Mouse (Mus musculus) frontal cortex, postnatal 25 days (tissue): ENCODE results near the gene Otub1.

Source experiments
- DNase-seq, 2 experiments: peaks; one replicate each; pipeline ENCODE4 v3.0.0; 2022; ENCODE audit warnings: low spot score in 2 of 2

The Otub1 gene

DNA sequence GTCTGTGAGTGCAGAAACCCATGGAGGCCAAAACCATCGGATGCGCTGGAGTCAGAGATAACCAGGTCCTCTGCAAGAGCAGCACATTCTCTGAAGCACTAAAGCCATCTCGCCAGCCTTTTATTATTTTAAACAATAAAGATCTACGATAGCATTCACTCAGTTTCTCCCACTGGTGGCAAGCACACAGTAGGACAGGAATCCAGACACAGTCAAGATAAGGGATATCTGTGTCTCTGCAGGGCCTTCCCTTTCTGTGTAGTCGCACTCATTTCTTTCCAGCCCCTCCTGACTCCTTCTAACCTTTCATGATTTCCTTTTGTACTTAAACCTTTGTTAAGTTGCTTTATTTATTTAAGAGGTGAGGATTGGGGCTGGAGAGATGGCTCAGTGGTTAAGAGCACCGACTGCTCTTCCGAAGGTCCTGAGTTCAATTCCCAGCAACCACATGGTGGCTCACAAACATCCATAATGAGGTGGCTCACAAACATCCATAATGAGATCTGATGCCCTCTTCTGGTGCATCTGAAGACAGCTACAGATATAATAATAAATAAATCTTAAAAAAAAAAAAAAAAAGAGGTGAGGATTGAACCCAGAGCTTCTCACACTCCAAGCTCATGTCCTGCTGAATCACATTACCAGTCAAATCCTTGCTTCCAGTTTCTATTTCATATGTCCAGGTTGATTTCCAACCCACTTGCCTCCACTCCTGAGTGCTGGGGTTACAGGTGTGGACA, 4.0 kb upstream of the Otub1 start:
- DNase-seq, result no peak

DNA sequence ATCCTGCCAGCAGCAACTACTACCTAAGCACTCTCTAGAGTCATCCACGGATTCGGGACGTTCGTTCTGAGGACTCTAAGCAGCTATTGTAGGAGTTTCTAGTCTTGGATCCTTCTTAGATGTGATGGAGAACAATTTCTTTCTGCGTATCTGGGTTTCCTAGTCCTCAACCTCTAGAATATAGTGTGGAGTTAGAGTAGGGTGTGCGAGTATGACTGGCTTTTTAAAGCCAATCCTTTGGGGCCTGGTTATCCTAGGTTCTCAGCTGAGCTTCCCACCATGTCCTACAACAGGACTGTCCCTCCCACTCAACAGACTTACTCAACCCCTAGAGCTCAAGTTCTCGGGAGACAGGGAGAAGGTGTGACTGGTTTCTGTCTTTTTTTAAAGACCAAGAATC, 790 bp downstream of the Otub1 start:
- no peak for DNase-seq

DNA sequence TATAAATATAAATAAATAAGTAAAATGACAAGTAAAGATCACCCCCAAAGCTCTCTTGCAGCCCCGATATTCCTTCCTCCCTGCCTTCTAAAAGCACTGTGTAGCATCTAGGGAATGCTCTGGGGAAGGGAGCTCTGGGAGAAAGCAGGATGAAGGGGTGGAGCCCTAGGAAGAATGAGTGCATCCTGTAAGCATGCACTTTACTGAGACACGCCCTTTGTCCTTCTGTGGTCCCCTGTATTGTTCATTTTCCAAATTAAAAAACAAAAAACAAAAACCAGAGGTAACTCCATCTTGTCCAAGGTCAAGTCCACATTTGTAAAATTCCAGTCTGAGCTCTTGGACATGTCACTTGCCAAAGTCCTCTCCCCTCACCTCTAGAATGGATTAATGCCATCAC, 1.2 kb downstream of the Otub1 start:
- DNase-seq, result no peak

DNA sequence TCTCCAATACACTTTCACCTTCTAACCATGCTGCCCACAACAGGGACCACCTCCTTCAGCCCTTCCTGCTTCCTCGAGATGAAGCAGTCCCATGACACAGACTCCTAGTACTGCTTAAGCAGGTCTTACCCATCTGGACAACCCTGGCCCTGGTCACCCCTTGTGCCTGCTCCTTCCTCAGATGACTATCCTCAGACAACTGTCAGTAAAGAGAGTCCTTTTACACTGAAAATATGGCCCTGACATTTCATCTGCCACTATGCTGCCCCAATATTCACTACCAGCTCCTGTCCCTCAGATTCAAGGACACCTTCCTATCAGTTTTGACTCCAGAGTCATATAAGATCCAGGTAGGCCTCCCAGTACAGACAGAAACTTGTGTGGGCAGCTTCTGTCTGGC, 5.7 kb downstream of the Otub1 start:
- DNase-seq, result no peak

DNA sequence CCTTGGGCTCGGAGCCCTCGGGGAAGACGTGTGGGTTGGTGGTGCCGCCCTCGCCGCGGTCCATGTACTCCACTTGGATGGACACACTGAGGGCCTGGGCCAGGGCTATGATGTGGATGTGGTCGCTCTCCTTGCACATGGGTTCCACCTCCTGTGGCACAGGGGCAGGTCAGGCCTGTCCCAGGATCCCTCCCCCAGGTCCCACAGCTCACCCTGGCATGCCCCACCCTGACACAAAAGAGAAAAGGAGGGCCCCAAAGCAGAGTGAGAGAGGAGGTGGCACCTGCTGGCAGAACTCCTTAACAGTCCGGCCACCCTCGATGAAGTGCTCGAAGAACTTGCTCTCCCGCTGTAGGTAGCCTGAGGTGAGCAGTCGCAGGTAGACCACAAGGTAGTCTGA, 7.0 kb downstream of the Otub1 start:
- DNase-seq, result no peak

DNA sequence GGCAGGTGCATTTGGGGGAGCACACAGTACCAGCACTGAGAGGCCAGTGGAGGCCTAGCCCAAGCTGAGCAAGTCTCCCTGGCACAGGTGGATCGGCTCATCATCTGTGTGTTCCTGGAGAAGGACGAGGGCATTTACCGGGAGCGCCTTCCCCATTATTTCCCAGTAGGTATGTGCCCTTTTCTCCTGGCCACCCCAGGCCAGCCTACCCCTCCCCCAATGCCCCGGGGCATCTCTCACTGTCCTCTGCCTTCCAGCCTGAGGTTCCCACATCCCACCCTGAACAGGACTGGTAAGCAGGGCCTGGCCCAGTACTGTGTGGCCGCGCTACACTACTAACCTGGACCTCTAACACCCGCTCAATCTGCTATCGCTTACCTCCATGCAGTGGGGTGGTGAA, 8.7 kb downstream of the Otub1 start:
- DNase-seq, result no peak

DNA sequence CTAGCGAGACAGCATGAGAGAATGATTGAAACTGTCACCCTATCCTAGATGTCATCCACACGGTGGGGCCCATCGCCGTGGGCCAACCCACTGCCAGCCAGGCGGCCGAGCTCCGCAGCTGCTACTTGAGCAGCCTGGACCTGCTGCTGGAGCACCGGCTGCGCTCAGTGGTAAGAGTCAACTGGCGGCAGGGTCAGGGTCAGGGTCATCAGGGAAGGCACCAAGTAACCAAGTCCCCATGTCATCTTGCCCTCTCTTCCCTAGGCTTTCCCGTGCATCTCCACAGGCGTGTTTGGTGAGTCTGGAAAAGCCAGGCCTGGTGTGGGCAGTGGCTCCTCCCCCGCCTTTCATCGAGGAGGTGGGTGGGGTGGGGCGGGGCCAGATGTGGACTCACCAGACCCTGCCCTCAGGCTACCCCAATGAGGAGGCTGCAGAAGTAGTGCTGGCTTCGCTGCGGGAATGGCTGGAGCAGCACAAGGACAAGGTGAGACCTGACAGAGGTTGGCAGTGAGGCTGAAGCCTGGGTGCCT, 9.3 kb downstream of the Otub1 start:
- DNase-seq, result no peak

DNA sequence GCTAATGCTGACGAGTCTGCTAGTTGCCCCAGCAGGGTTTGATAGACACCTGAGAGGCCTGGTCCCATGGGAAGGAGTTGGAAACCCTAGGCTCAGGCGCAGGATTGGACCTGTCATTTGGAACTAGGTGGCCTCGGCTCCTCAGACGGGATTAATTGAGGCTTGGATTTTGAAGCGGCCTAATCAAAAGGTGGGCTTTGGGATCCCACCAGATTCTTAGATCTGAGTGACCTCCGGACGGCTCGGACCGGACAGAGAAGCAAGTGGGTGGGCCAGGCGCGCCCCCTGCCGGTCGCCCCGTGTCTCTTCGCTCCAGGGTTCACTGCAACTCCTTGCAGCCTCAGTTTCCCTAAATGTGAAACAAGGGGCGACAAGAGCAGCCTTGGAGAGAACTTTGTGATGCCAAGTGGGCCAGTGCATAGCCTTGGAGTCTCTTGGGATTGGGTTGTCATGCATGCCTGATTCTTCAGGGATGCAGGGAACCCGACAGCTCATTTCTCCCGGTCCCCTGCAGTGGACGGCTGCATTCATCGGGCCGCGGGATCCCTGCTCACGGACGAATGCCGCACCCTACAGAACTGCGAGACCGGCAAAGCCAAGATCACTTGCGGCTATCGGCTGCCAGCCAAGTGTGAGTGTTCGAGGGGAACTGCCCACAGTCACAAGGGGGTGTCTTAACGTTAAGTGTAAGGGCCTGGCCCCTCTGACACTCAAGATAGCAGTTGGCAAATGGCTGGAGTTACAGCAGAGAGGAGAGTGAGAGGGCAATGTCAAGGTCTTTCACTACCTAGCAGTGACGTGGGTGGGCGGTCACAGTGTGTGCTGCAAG, 10.0 kb downstream of the Otub1 start:
- peak in 1 of 2 experiments; percentile 49 for DNase-seq

DNA sequence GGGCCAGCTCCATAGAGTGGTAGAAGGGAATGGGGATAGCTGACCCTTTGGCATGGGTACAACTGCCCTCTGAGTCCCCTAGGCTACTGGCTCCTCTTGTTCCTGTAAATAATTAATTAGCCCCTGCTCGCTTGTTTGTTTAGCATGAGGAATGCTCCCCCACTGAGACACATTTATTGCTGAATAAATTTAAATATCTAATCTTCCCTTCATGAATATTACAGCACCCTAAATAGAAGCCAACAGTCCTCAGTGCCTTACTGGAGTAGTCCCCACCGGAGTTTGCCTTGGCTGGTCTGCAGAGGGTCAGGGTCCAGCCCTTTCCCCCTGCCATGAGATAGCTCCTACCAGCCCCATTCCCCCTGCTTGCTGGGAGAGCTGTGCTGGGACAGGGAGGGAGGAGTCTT, 13.6 kb downstream of the Otub1 start:
- DNase-seq, result no peak

DNA sequence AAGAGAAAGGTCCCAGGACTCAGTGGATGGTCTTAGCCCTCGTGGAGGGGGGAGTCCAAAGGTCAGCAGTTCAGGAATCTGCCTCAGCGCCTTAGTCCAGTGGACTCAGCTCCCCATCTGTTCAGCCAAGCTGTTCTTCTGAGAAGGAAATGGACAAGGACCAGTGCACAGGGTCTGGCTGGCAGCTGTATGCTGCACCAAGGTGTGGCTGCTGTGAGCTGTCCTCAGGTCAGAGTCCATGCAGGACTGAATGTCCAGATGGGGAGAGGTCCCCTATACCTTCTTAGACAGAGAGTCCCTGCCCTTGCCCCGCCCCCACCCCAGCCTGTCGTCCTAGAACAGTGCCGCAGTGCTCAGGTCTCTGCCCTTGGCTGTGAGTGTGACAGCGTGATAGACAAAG, 14.5 kb downstream of the Otub1 start:
- no peak for DNase-seq

DNA sequence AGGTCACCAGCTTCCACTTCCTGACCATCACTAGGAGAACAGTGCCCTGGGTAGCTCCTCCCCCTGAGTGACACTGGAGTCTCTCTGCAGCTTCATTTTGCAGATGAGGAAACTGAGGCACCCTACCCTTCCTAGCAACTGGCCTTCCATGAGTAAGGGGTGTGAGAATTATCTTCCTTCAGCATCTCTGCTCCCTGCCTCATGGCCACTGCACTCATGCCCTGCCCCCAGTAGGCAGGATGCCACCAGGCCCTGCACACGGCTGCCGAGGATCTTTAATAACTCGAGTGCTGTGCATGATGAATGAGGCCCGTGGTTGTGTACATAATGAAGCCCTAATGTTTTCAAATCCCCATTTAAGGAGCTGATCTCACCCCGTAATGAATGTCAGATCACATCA, 15.1 kb downstream of the Otub1 start:
- no peak for DNase-seq

DNA sequence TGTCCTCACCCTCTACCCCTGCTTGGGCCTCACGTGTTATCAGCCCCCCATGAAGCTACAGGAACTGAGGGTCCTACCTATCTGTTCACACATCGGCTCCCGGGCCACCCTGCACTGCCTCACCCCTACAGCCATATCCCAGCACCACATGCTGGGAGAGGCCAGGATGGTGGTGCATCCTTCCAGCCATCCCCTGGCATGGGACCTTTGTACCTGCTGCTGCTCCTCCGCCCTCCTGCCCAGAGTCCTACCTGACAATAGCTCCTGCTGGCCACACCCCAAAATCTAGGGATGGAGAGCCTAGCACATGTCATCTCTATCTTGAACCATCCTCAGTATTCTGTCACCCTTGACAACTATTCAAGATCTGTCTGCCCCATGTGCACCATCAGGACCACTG, 17.1 kb downstream of the Otub1 start:
- DNase-seq, result no peak

DNA sequence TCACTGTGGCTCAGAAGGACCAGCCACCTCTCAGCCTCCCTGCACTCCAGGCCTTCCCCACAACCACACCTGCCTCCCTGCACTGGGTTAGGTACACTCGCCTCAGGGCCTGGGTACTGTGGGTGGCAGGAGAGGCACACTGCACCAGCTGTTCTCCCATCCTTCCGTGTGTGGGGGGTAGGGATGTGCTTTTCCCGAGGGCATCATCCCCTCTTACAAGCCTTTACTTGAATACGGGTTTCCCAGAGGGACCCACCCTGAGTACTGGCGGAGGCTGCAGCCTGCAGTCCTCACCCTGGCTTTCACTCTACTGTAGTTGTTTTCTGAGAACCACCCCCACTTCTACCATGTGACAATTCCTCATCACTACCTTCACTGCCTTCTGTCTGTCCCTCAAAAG, 19.0 kb downstream of the Otub1 start:
- DNase-seq, result no peak

DNA sequence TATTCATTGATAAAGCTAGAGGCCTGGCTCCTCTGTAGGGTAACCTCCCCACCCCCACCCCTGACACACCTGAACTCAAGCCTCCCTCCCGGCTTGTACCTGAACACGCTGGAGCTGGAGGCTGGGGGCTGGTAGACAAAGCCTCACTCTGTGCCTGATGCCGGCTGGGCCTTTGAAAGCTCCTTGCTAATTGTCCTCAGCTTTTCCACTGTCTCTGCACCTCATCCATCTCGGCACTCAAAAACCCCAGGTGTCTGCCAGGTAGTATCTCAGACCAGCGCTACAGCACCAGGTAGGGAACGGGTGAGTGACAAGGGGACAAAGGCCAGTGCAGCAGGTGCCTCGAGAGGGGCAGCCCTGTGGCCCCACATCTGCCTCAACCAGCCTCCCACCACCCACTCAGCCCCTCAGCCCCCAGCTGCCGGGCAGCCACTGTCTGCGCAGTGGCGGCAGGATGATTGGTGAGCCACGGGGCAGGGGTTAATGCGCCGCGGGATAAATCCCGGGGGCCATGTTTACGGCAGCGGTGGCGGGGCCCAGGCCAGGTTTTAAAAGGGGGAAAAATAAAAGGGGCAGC, 20.3 kb downstream of the Otub1 start:
- no peak for DNase-seq

DNA sequence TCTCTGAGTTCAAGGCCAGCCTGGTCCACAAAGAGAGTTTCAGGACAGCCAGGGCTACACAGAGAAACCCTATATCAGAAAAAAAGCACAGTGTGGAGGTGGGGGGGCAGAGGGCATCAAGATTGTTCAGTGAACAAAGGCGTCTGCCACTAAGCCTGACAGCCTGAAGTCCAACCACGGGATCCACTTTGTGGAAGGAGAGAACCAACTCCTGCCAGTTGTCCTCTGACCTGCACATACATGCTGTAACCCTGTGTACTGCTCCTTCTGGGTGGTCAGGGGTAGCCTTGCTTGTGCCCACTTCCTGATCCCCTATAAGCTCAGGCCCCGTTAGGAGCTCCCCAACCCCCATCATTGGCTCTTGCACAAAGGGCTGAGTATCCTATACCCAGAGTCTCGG, 21.1 kb downstream of the Otub1 start:
- no peak for DNase-seq

DNA sequence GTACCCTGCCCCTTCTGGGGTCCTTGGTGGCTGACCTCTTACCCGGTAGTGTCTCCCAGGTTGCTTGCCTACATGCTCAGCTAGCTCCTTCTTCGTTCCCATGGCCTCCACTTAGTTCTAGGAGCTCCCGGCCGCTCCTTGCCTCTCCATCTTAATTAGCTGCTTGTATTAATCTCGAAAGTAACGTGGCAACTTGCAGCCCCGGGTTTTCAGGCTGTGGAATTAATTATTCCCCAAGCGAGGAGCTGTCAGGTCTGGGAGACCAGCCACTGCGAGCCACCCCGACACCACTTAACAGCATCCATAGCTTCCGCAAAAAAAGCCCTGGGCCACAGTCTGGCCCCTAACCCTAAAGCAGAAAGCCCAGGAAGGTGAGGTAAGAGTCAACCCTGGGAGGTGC, 22.7 kb downstream of the Otub1 start:
- DNase-seq, result no peak

DNA sequence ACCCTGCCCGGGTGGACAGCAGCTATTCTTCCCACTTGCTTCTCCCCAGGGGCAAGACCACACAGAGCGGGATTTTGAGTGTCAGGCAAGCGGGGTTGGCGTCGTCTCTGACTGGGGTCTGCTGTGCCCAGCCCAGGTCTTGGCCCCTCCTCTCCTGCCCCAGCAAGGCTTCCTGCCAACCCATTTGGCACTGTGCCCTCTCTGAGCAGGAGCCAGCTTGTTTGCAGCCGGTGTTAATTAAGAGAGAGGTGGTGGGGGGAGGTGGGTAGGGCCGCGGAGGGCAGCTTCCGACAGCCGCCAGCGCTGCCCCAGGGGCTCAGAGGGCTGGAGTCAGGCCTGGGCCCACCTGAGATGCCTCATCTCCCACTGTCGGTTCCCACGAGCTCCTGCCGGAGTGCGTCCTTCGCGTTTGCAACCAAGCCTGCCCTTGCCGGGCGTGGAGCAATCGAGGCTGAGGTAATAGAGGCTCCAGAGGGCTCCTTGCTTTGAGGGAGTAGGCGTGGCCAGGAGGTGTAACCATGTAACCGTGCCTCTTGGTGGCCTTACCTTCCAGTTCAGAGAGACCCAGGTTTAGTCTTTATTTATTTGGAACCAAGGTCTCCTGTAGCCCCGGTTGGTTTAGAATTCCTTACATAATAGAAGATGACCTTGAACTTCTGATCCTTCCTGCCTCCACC, 23.7 kb downstream of the Otub1 start:
- DNase-seq, result peak; percentile 44 to 60

DNA sequence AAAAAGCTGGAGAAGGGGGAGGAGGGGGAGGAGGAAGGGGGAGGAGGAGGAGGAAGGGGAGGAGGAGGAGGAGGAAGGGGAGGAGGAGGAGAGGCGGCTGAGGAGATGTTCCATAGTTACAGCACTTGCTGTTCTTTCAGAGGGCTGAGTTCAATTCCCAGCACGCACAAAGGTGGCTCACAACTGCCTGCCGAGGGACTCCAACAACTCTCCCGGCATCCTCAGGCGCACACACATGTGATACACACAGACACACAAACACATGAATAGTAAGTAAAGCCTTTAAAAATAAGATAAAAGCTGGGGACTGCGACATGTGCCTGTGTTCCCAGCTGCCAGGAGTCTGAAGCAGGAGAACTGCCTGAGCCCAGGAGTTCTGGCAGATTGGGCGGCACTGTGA, 24.6 kb downstream of the Otub1 start:
- no peak for DNase-seq

DNA sequence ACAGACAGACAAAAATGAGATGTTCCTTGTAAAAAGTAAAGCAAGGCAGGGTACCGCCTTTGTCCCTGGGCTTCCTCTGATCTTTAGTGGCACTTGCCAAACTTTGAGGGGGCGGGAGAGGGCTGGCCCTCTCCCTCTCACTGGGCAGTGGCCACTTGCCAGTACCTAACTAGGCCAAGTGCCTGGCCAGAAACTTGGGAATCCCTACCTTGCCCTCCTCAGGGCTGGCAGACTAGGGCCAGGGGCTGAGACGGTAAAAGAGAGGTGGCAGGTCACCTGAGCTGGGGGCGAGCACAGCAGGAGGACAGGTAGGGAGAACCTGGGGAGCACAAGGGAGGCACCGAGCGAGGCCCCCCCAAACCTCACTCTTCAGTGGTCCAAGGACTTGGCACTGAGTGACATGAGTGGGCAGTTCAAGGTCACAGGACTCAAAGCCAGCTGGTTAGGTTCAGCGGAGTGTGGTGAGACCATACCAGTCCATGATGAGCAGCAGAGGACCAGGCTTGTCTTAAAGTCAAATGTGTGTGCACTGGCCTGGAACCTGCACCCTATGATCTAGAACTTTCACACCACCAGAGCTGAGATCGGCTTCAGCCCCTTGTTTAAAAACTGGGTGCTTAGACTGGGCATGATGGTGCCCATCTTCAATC, 25.2 kb downstream of the Otub1 start:
- no peak for DNase-seq

DNA sequence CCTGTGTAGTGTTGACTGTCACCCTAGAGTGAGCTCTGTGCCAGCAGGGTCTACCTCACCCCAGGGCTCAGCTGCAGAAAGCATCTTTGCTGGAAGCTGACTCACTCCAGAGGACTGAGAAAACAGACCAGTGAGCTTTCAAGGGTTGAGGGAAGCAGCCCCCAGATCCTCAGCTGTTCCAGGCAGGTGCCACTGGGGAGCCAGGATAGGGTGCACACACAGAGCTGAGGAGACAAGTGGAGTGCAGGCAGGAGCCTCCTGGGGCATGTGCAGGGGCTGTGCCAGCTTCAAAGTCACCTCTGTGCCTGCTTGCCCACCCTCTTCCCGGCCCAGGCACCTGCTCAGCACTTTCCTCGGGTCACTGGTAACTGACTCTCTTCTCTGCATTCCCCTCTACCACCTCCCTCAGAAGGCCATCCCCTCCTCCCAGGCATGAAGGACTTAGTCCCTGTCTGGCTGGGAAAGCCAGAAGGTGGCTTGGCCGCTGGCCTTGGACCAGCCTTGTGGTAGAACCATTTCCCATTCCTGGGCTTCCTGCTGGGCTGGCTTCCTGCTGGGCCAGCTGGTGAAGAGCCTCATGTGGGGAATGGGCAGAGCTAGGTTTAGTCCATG, 27.2 kb downstream of the Otub1 start:
- DNase-seq, result no peak

DNA sequence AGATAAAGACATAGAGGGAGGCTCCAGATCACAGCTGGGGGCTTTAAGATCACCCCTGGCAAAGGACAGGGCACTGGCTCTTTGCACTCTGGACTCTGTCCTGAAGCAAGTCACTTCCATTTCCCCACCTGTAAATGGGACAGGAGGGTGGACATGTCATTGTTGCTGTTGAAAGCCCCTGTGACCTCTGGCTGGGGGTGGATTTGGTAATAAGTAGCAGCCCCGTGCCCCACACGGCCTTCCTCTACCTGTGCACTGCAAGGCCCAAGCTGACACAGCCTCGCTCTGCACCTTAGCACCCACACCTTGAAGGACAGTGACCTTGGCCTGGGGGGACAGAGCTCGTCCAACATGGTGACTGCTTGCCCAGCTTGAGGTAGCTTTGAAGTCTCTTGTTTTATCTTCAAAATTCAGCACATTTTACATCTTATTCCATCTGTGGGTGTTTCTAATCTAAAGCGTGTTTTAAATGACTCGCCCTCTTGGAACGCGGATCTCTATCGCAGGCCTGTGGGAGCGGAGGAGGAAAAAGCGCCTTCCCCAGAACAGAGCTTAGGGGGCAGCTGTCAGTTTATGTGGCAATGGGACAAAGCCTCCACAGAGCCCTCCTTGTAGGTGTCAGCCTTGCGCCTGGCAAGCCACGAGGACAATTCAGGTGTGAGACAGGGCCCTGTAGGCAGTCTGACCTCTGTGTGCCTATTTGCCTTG, 28.2 kb downstream of the Otub1 start:
- no peak for DNase-seq
